ENCODE assay signal across 8 mouse cellular contexts in the genomic region with DNA sequence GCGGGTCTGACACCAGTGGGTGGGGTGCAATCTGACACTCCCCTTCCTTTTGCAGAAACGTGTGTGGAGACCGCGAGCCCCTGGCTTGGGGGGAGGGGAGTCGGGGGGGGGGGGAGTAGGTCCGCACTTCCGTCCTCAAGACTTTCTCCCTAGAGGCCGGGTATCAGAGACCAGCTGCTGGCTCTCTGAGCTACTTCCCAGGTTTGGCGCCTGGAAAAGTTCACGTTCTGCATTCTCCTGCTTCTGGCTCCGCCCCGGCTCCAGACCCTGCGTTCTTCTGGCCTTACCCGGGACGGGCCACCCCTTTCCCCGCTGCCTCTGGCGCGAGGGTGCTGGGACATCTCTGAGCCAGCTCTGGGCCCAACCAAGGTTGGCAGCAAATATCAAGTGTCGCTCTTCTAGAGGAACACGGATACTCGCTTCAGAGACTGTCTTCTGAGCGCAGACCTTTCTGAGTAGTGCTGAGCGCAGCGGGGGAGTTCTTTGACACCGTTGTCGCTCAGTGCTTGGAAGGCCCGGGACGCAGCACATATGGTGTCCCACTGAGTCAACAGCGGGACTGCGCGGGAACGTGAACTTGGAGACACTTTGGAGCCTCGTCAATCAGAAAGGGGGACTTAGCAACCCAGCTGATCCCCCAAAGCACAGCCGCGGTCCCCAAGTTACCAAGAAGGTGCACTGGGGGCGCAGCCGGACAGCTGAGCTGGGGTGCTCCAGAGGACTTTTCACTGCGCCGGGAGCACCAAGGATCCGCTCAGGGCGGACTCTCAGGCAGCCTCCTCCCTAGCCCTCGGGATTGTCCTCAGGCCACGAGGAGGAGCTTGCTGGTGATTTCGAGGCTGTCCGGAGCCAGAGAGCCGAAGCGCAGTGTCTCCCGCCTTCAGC. TPM values are rescaled to one million over a fixed set of nuclear protein-coding genes. Genes with fewer than 3 reads are reported as not detected.
A peak's percentile ranks its signal among the peaks of the same experiment; 100 is the strongest.
DNase-seq lines count a peak whose midpoint lies in the region; ATAC-seq lines count a peak whose summit lies in the region.

A gene (plus strand): TSS at position 126 of the 885 bp plus-strand sequence.

- H3K4me3 ChIP-seq in forebrain, embryonic 10.5 days: peak within 1 kb of the TSS; percentile 53
- H3K4me3 ChIP-seq in heart, embryonic 16.5 days (ENCODE audit: low read length): peak within 1 kb of the TSS; percentile 62
- peak within 1 kb of the TSS; percentile 1; the same call in 1 of the 2 replicates for H3K4me3 ChIP-seq in macrophage (ENCODE audit: inconsistent target)
- H3K4me3 ChIP-seq in stomach, embryonic 16.5 days (replicated peaks; ENCODE audit: low read length): peak within 1 kb of the TSS; percentile 48

- H3K9me3 ChIP-seq in forebrain, embryonic 10.5 days: no peaks in the 10 kb centered on the region
- H3K9me3 ChIP-seq in heart, embryonic 16.5 days (replicated peaks; ENCODE audit: control insufficient read depth, low read length): no peaks in the 10 kb centered on the region
- H3K9me3 ChIP-seq in stomach, embryonic 16.5 days (replicated peaks; ENCODE audit: control insufficient read depth, low read length): no peaks in the 10 kb centered on the region

- WGBS in forebrain, embryonic 10.5 days: 15% methylated on average over 46 of the region's 48 CpGs
- 16% methylated on average over 40 of the region's 48 CpGs for WGBS in heart, embryonic 16.5 days
- WGBS in macrophage (ENCODE audit: missing documents): 22% methylated on average over 44 of the region's 48 CpGs
- WGBS in stomach, embryonic 16.5 days: 18% methylated on average over 45 of the region's 48 CpGs

- no peaks in the 10 kb centered on the region for H3K36me3 ChIP-seq in forebrain, embryonic 10.5 days (replicated peaks)
- H3K36me3 ChIP-seq in heart, embryonic 16.5 days (ENCODE audit: control insufficient read depth, insufficient read depth): no peaks in the 10 kb centered on the region
- H3K36me3 ChIP-seq in macrophage (ENCODE audit: inconsistent target): no peaks in the 10 kb centered on the region
- no peaks in the 10 kb centered on the region for H3K36me3 ChIP-seq in stomach, embryonic 16.5 days (ENCODE audit: control insufficient read depth, insufficient read depth, low read length)

- peaks cover 8% of the 10 kb centered on the region for H3K4me1 ChIP-seq in forebrain, embryonic 10.5 days
- H3K4me1 ChIP-seq in heart, embryonic 16.5 days (ENCODE audit: control insufficient read depth, insufficient read depth, low read length): 0 out of 2 replicates have a peak, but pooled peaks cover 2% of the 10 kb centered on the region
- no peaks in the 10 kb centered on the region for H3K4me1 ChIP-seq in stomach, embryonic 16.5 days (ENCODE audit: control insufficient read depth, insufficient read depth, low read length)

- peak; percentile 72 for ATAC-seq in heart, embryonic 16.5 days (replicated peaks; ENCODE audit: extremely low read depth, insufficient read depth, low FRiP score)
- ATAC-seq in stomach, embryonic 16.5 days (ENCODE audit: insufficient read depth, low FRiP score): peak; percentile 61; the same call in 1 of the 2 replicates

- H3K9ac ChIP-seq in heart, embryonic 16.5 days (ENCODE audit: low read length): peak within 1 kb of the TSS; percentile 68
- H3K9ac ChIP-seq in stomach, embryonic 16.5 days (ENCODE audit: low read length): peak within 1 kb of the TSS; percentile 63

- H3K79me2 ChIP-seq in macrophage (ENCODE audit: inconsistent target): no peaks in the 10 kb centered on the region

- H3K4me2 ChIP-seq in heart, embryonic 16.5 days (ENCODE audit: low read depth, low read length): peak within 1 kb of the TSS; percentile 78
- peak within 1 kb of the TSS; percentile 73 for H3K4me2 ChIP-seq in stomach, embryonic 16.5 days (ENCODE audit: low read depth, low read length)

- DNase-seq in spleen, postnatal 10 days (ENCODE audit: low spot score in 2 of 2): peak; percentile 3 to 12
- DNase-seq in spleen, adult 18-20 months: no peak
- peak; percentile 28 for DNase-seq in forebrain, embryonic 10.5 days (ENCODE audit: extremely low spot score, low spot score)
- peak; percentile 20 for DNase-seq in kidney, postnatal 14 days
- DNase-seq in spleen, postnatal 36 days (ENCODE audit: low spot score in 2 of 2): no peak

- H3K27me3 ChIP-seq in forebrain, embryonic 10.5 days (ENCODE audit: poor library complexity, severe bottlenecking): peaks cover 89% of the 10 kb centered on the region
- H3K27me3 ChIP-seq in heart, embryonic 16.5 days (ENCODE audit: control insufficient read depth, insufficient read depth, low read length): no peaks in the 10 kb centered on the region; the same call in 1 of the 2 replicates
- peaks cover 22% of the 10 kb centered on the region for H3K27me3 ChIP-seq in stomach, embryonic 16.5 days (ENCODE audit: control insufficient read depth, insufficient read depth, low read length)

- H3K27ac ChIP-seq in forebrain, embryonic 10.5 days: no peak within 1 kb of the TSS
- H3K27ac ChIP-seq in heart, embryonic 16.5 days (ENCODE audit: low read length): peak within 1 kb of the TSS; percentile 68
- no peak within 1 kb of the TSS for H3K27ac ChIP-seq in macrophage
- H3K27ac ChIP-seq in stomach, embryonic 16.5 days (ENCODE audit: low read length): no peak within 1 kb of the TSS

RNA-seq across cellular contexts. Expression of the gene that starts here (rescaled TPM):
- polyA plus RNA-seq in forebrain, embryonic 10.5 days (2016; fragmentation: Nextera tagmentation; extraction: Ambion mirVana): 0.98 and 1.1 TPM in 2 replicates
- polyA plus RNA-seq in heart, embryonic 16.5 days (2015; fragmentation: Nextera tagmentation; extraction: Ambion mirVana): 5.3 and 6.7 TPM in 2 replicates
- total RNA-seq in macrophage (2018; cell fraction: chromatin; rRNA removed): 10 to 100 TPM in 17 of 26 experiments, 1 to 10 TPM in 9; 4.5 to 64.4 (median 14.2) TPM
- 10 to 100 TPM in 13 of 26 experiments, 1 to 10 TPM in 13; 2.9 to 19.1 (median 9.8) TPM for total RNA-seq in macrophage (2018; cell fraction: cytosol; rRNA removed)
- total RNA-seq in macrophage (2018; cell fraction: nucleus; rRNA removed): 10 to 100 TPM in 13 of 26 experiments, 1 to 10 TPM in 13; 3.6 to 38.1 (median 15.0) TPM
- polyA plus RNA-seq in macrophage (2018): 9.3 to 16.5 TPM (median 9.8 TPM) in 3 replicates
- 6.5 and 7.4 TPM in 2 replicates for polyA plus RNA-seq in stomach, embryonic 16.5 days (2015; fragmentation: Nextera tagmentation; extraction: Ambion mirVana)

Comparison
In these comparisons a context has a peak if more than half of its experiments do, and no peak if none do; other contexts are left out.
1. DNase-seq: peak in spleen, postnatal 10 days (2 of 2), forebrain, embryonic 10.5 days (single experiment) and kidney, postnatal 14 days (single experiment); none in spleen, adult 18-20 months (0 of 2) and spleen, postnatal 36 days (0 of 2).
2. H3K4me3 ChIP-seq: peak in every context shown above with its lines; median percentile 62 in heart, embryonic 16.5 days; 53 in forebrain, embryonic 10.5 days; 48 in stomach, embryonic 16.5 days; 1 in macrophage.